Mouse (Mus musculus): ENCODE measurements around the gene Tbxa2r. TPM values are rescaled to one million over a fixed set of nuclear protein-coding genes. Genes with fewer than 3 reads are reported as not detected.

The Tbxa2r gene
- polyA plus RNA-seq, 1 experiment from 2014 or later: 5.3 TPM

DNA sequence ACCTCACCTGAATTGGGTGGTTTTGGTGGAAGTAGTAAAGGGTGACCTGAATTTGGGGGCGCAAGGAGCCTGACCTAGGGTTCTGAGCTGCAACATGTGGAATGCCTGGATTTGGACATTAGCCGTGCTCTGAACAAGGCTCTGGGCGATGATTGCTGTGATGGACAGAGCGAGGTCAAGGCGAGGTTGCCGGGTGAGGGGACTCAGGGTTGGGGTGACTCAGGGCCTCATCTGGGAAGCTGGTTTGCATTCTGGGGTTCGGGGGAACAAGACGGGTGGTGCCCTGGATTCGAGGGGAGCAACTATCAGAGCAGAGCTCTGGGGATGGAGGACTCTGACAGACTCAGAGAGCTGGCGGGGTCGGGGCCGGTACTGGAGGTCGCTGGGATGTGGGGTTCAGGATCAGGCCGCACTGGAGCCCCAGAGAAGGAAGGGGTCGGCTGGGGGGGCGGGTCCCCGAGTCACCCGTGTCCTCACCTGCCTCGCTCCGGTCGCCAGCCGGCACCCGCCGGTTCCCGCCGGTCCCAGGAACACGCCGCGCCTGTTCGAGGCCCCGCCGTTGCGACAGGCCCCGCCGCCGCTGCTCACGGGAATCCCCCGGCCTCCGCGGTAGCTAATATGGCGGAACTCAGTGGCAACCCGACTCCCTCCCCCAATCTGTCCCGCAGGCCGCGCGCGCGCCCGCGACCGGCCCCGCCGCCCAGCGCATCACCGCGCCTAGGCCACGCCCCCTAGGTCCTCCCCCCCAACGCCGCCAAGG lies 49.4 kb downstream of the Tbxa2r start, which contains the start of gene Fzr1:
Fzr1 (minus strand) TSS at position 724 of the 760 bp plus-strand sequence.
- Histone ChIP-seq H3K36me3 (peaks cover 34% of the 10 kb centered on the region), H3K9me3 (replicated peaks) (no peaks in the 10 kb centered on the region), H3K4me3 (replicated peaks) (peak within 1 kb of the TSS; percentile 89), H3K4me2 (peak within 1 kb of the TSS; percentile 89), H3K27me3 (no peaks in the 10 kb centered on the region), H3K9ac (peak within 1 kb of the TSS; percentile 99), H3K4me1 (replicated peaks) (peaks cover 85% of the 10 kb centered on the region), H3K27ac (peak within 1 kb of the TSS; percentile 99)
- no peak for DNase-seq
- ATAC-seq (ENCODE audit: low read depth): no peak
- 1% methylated on average over 46 of the region's 59 CpGs for WGBS (ENCODE audit: insufficient replicate concordance)

DNA sequence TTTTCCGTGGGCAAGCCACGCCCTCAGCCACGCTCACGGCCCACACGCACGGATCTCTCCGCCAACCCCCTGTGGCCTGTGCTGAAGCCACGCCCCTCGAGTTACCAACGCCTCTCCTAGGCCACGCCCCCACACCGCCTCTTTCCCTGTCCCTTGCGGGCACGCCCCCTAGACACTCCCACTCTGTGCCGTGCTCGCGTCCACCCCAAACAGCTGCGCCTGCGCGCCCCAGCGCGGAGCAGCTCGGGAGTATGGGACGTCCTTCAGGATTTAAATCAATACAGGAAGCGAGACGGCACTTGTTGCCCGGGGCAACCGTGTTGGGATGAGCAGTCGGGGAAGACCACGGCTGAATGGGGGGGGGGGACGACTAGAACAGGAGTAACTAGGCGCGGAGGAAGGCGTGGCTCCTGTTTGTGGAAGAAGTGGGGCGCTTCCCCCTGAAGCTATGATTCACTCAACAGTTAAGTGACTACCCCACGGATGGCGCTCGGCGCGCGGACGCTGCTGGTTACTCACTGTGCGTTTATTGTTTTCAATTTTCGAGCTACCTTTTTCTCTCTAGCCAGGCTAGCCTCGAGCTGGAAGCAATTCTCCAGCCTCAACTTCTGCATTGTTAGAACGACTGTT lies 50.1 kb downstream of the Tbxa2r start:
- H3K27me3 ChIP-seq: no peaks in the 10 kb centered on the region
- under 1% methylated on average over 46 of the region's 46 CpGs for WGBS (ENCODE audit: insufficient replicate concordance)
- peak; percentile 85 for ATAC-seq (ENCODE audit: low read depth)
- no peaks in the 10 kb centered on the region for H3K9me3 ChIP-seq (replicated peaks)
- peaks cover 27% of the 10 kb centered on the region for H3K36me3 ChIP-seq
- peak overlapping the region; percentile 89 for H3K4me3 ChIP-seq (replicated peaks)
- peak overlapping the region; percentile 87 for H3K9ac ChIP-seq
- H3K4me1 ChIP-seq (replicated peaks): peaks cover 85% of the 10 kb centered on the region
- peak overlapping the region; percentile 82 for H3K4me2 ChIP-seq
- peak overlapping the region; percentile 99 for H3K27ac ChIP-seq
- peak; percentile 100 for DNase-seq

DNA sequence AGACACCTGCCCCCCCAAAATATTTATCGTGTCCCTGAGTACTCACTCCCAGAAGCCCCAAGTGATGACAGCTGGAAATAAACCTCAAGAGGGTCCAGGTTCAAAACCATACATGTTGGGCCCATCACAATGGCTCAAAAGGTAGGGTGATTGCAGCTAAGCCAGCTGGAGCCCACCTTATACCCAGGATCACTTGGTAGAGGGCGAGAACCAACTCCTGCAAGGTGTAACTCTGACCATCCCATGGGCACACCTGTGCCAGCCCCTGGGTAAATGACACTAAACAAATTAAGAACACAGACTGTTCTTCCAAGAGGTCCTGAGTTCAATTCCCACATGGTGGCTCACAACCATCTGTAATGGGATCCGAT lies 50.6 kb downstream of the Tbxa2r start:
- WGBS (ENCODE audit: insufficient replicate concordance): 56% methylated on average over 3 of the region's 3 CpGs
- H3K4me1 ChIP-seq (replicated peaks): peaks cover 82% of the 10 kb centered on the region

DNA sequence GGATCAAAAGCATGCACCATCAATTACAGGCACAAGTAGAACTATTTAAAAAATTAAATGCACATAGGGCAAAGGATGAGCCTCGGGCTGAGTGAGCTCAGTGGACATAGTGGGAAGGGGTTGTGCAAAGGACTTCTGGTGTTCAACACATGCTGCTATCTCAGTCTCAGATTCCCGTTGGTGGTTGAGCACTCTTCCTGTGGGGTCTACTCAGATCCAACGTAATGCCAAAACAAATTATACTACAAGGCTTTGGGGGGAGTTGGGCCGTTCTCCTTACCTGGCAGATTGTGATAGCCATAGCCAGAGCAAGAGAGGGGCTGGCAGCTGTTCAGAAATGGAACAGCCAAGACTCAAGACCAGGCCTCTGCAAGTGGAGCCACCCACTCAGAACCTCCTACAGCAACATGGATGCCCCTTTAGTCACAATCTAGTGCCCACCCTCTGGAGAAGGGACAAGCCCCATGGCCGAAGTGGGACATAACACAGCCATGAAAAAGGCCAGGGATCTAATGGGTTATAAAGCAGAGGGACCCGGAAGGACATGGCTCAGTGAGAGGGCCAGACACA lies 51.4 kb downstream of the Tbxa2r start:
- Histone ChIP-seq H3K27ac (peak overlapping the region; percentile 99), H3K27me3 (no peaks in the 10 kb centered on the region), H3K9me3 (replicated peaks) (no peaks in the 10 kb centered on the region), H3K36me3 (peaks cover 15% of the 10 kb centered on the region), H3K4me1 (replicated peaks) (peaks cover 80% of the 10 kb centered on the region), H3K9ac (peak overlapping the region; percentile 87), H3K4me3 (replicated peaks) (peak overlapping the region; percentile 69), H3K4me2 (peak overlapping the region; percentile 82)
- ATAC-seq (ENCODE audit: low read depth) (no peak), DNase-seq (no peak)
- 53% methylated on average over 6 of the region's 6 CpGs for WGBS (ENCODE audit: insufficient replicate concordance)

More for the DNA sequence above, 50.6 kb downstream of the Tbxa2r start:
- ATAC-seq (ENCODE audit: low read depth) (no peak), DNase-seq (no peak)
- Histone ChIP-seq H3K36me3 (peaks cover 22% of the 10 kb centered on the region), H3K9me3 (replicated peaks) (no peaks in the 10 kb centered on the region), H3K27me3 (no peaks in the 10 kb centered on the region), H3K9ac (peak overlapping the region; percentile 87), H3K4me2 (peak overlapping the region; percentile 82), H3K27ac (peak overlapping the region; percentile 99), H3K4me3 (replicated peaks) (peak overlapping the region; percentile 69)

DNA sequence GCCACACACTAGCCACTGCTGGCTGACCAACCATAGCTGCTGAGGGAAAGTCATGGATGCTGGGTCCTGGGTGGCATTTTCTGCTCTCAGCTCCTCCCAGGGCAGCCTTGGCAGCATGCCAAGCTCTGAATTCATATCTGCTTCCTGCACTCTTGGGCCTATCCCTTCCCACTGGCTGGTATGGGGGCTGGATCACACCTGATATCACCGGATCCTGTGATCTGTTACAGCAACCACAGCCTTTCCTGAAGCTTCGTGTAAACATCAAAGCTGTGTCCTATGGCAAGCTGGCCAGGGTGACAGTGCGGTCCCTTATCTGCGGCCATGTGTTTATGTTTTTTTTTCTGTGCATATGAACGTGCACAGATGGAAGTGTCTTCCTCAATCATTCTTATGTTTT lies 53.5 kb downstream of the Tbxa2r start:
- Histone ChIP-seq H3K4me1 (replicated peaks) (peaks cover 74% of the 10 kb centered on the region), H3K27me3 (no peaks in the 10 kb centered on the region), H3K4me3 (replicated peaks) (no peak overlapping the region), H3K27ac (peak overlapping the region; percentile 99), H3K36me3 (peaks cover 15% of the 10 kb centered on the region), H3K4me2 (peak overlapping the region; percentile 52), H3K9ac (peak overlapping the region; percentile 69), H3K9me3 (replicated peaks) (no peaks in the 10 kb centered on the region)
- peak; percentile 76 for ATAC-seq (ENCODE audit: low read depth)
- DNase-seq: peak; percentile 86
- 12% methylated on average over 5 of the region's 5 CpGs for WGBS (ENCODE audit: insufficient replicate concordance)

DNA sequence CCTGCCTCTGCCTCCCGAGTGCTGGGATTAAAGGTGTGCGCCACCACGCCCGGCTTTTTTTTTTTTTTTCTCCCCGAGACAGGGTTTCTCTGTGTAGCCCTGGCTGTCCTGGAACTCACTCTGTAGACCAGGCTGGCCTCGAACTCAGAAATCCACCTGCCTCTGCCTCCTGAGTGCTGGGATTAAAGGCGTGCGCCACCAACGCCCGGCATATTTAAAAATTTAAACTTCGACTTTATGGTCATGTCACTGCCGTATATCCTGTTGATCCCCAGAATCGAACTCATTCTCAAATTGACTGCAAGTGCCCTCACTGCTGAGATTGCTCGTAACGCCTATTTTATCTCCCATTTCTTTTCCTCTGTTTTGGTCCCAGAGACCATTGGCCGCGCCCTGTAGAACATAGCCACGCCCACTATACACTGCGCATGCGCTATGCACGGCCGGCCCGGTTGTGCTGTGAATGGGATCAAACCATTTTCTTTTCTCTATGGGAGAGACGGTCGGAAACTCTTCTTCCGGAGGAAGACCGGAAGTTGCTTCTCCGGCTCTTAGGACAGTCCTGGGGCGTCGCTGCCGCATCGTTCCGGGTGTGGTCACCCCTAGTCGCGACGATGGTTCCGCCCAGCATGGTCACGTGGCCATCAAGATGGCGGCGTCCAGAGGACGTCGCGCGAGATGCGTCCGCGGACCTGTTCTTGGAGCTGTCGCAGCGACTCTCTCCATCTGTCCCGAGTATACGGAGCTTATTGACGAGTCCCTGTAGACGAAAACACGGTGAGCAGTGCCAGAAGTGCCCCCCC lies 55.5 kb downstream of the Tbxa2r start, which contains the start of the genes Dohh and Gm48551:
Dohh (plus strand) TSS at position 627 of the 803 bp plus-strand sequence.
Gm48551 (plus strand) TSS at position 665 of the 803 bp plus-strand sequence.
- Histone ChIP-seq H3K27me3 (no peaks in the 10 kb centered on the region), H3K9ac (peak within 1 kb of the TSS; percentile 89), H3K4me3 (replicated peaks) (peak within 1 kb of the TSS; percentile 96), H3K4me2 (peak within 1 kb of the TSS; percentile 92), H3K9me3 (replicated peaks) (no peaks in the 10 kb centered on the region), H3K4me1 (replicated peaks) (peaks cover 79% of the 10 kb centered on the region), H3K27ac (peak within 1 kb of the TSS; percentile 99), H3K36me3 (peaks cover 34% of the 10 kb centered on the region)
- DNase-seq (peak; percentile 99), ATAC-seq (ENCODE audit: low read depth) (peak; percentile 81)
- 6% methylated on average over 54 of the region's 54 CpGs for WGBS (ENCODE audit: insufficient replicate concordance)

DNA sequence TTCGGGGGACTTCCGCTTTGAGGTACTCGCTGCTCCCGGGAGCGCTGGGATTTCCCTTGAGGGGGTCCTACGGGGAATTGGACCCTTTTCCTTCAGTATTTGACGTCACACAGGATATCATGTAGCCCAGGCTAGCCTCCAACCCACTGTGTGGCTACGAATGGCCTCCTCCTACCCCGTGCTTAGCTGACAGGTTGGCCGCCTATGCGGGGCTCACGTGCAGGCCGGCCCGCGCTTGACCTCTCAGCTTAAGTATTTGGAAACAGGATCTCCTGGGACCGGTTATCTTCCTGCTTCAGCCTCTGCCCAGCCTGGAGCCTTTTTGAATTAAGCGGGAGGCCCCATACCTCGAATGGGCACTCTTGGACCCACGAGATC lies 56.1 kb downstream of the Tbxa2r start:
- peak overlapping the region; percentile 92 for H3K4me2 ChIP-seq
- WGBS (ENCODE audit: insufficient replicate concordance): under 1% methylated on average over 19 of the region's 19 CpGs
- peak overlapping the region; percentile 89 for H3K27ac ChIP-seq
- no peak for ATAC-seq (ENCODE audit: low read depth)
- peaks cover 79% of the 10 kb centered on the region for H3K4me1 ChIP-seq (replicated peaks)
- H3K36me3 ChIP-seq: peaks cover 38% of the 10 kb centered on the region
- H3K4me3 ChIP-seq (replicated peaks): peak overlapping the region; percentile 96
- H3K9ac ChIP-seq: peak overlapping the region; percentile 89
- H3K27me3 ChIP-seq: no peaks in the 10 kb centered on the region
- no peaks in the 10 kb centered on the region for H3K9me3 ChIP-seq (replicated peaks)
- DNase-seq: no peak

Other genes starting within 250 kb of the Tbxa2r start
- 22.3 and 22.5 TPM in 2 replicates for gene Creb3l3, start 229.9 kb upstream of the Tbxa2r start, polyA plus RNA-seq (2015; fragmentation: Nextera tagmentation; extraction: Ambion mirVana)
- 127 and 130 TPM in 2 replicates for gene Map2k2, start 222.8 kb upstream of the Tbxa2r start, polyA plus RNA-seq (2015; fragmentation: Nextera tagmentation; extraction: Ambion mirVana)
- gene Zbtb7a, start 193.5 kb upstream of the Tbxa2r start, polyA plus RNA-seq (2015; fragmentation: Nextera tagmentation; extraction: Ambion mirVana): 49.1 and 49.6 TPM in 2 replicates
- 23.5 and 23.8 TPM in 2 replicates for gene Pias4, start 160.8 kb upstream of the Tbxa2r start, polyA plus RNA-seq (2015; fragmentation: Nextera tagmentation; extraction: Ambion mirVana)
- gene Eef2, start 152.1 kb upstream of the Tbxa2r start, polyA plus RNA-seq (2015; fragmentation: Nextera tagmentation; extraction: Ambion mirVana): 369 and 384 TPM in 2 replicates
- gene Dapk3, start 145.7 kb upstream of the Tbxa2r start, polyA plus RNA-seq (2015; fragmentation: Nextera tagmentation; extraction: Ambion mirVana): 19.3 and 20.9 TPM in 2 replicates
- 0.08 TPM in 1 of 2 replicates, not detected in the other for gene 4930442H23Rik, start 144.9 kb upstream of the Tbxa2r start, polyA plus RNA-seq (2015; fragmentation: Nextera tagmentation; extraction: Ambion mirVana)
- not detected in 2 replicates for gene Nmrk2, start 126.7 kb upstream of the Tbxa2r start, polyA plus RNA-seq (2015; fragmentation: Nextera tagmentation; extraction: Ambion mirVana)
- gene Atcay, start 97.9 kb upstream of the Tbxa2r start, polyA plus RNA-seq (2015; fragmentation: Nextera tagmentation; extraction: Ambion mirVana): 0.05 and 0.08 TPM in 2 replicates
- gene Zfr2, start 95.6 kb upstream of the Tbxa2r start, polyA plus RNA-seq (2015; fragmentation: Nextera tagmentation; extraction: Ambion mirVana): 0.28 and 0.43 TPM in 2 replicates
- 1.2 and 1.8 TPM in 2 replicates for gene Matk, start 75.8 kb upstream of the Tbxa2r start, polyA plus RNA-seq (2015; fragmentation: Nextera tagmentation; extraction: Ambion mirVana)
- gene Mrpl54, start 61.8 kb upstream of the Tbxa2r start, polyA plus RNA-seq (2015; fragmentation: Nextera tagmentation; extraction: Ambion mirVana): 130 and 134 TPM in 2 replicates
- gene Apba3, start 61.8 kb upstream of the Tbxa2r start, polyA plus RNA-seq (2015; fragmentation: Nextera tagmentation; extraction: Ambion mirVana): 24.5 and 26.7 TPM in 2 replicates
- gene Tjp3, start 37.1 kb upstream of the Tbxa2r start, polyA plus RNA-seq (2015; fragmentation: Nextera tagmentation; extraction: Ambion mirVana): 0.35 and 0.43 TPM in 2 replicates
- 13.2 and 16.7 TPM in 2 replicates for gene Pip5k1c, start 35.8 kb upstream of the Tbxa2r start, polyA plus RNA-seq (2015; fragmentation: Nextera tagmentation; extraction: Ambion mirVana)
- gene Cactin, start 7.6 kb upstream of the Tbxa2r start, polyA plus RNA-seq (2015; fragmentation: Nextera tagmentation; extraction: Ambion mirVana): 29.5 and 33.0 TPM in 2 replicates
- gene Gipc3, start 14.5 kb downstream of the Tbxa2r start, polyA plus RNA-seq (2015; fragmentation: Nextera tagmentation; extraction: Ambion mirVana): not detected in 2 replicates
- gene Hmg20b, start 21.7 kb downstream of the Tbxa2r start, polyA plus RNA-seq (2015; fragmentation: Nextera tagmentation; extraction: Ambion mirVana): 27.1 and 30.3 TPM in 2 replicates
- 12.5 and 13.1 TPM in 2 replicates for gene Mfsd12, start 28.8 kb downstream of the Tbxa2r start, polyA plus RNA-seq (2015; fragmentation: Nextera tagmentation; extraction: Ambion mirVana)
- 1.2 and 1.4 TPM in 2 replicates for gene 4930404N11Rik, start 37.1 kb downstream of the Tbxa2r start, polyA plus RNA-seq (2015; fragmentation: Nextera tagmentation; extraction: Ambion mirVana)
- 89.5 and 94.1 TPM in 2 replicates for gene Fzr1, start 49.8 kb downstream of the Tbxa2r start, polyA plus RNA-seq (2015; fragmentation: Nextera tagmentation; extraction: Ambion mirVana)
- gene Dohh, start 55.7 kb downstream of the Tbxa2r start, polyA plus RNA-seq (2015; fragmentation: Nextera tagmentation; extraction: Ambion mirVana): 61.1 and 68.7 TPM in 2 replicates
- gene Gm48551, start 55.7 kb downstream of the Tbxa2r start, polyA plus RNA-seq (2015; fragmentation: Nextera tagmentation; extraction: Ambion mirVana): 0.86 and 0.89 TPM in 2 replicates
- gene Gm48552, start 60.3 kb downstream of the Tbxa2r start, polyA plus RNA-seq (2015; fragmentation: Nextera tagmentation; extraction: Ambion mirVana): 0.93 TPM in 1 of 2 replicates, not detected in the other
- gene Smim24, start 64.3 kb downstream of the Tbxa2r start, polyA plus RNA-seq (2015; fragmentation: Nextera tagmentation; extraction: Ambion mirVana): 1.8 TPM in 2 replicates
- 9.8 and 9.9 TPM in 2 replicates for gene Nfic, start 126.9 kb downstream of the Tbxa2r start, polyA plus RNA-seq (2015; fragmentation: Nextera tagmentation; extraction: Ambion mirVana)
- gene Celf5, start 154.0 kb downstream of the Tbxa2r start, polyA plus RNA-seq (2015; fragmentation: Nextera tagmentation; extraction: Ambion mirVana): 0.13 and 0.15 TPM in 2 replicates
- gene Ncln, start 167.7 kb downstream of the Tbxa2r start, polyA plus RNA-seq (2015; fragmentation: Nextera tagmentation; extraction: Ambion mirVana): 41.5 TPM in 2 replicates
- gene S1pr4, start 171.4 kb downstream of the Tbxa2r start, polyA plus RNA-seq (2015; fragmentation: Nextera tagmentation; extraction: Ambion mirVana): 2.3 and 2.4 TPM in 2 replicates
- gene Gna15, start 195.5 kb downstream of the Tbxa2r start, polyA plus RNA-seq (2015; fragmentation: Nextera tagmentation; extraction: Ambion mirVana): 7.2 and 7.5 TPM in 2 replicates
- 20.0 and 21.4 TPM in 2 replicates for gene Gna11, start 216.5 kb downstream of the Tbxa2r start, polyA plus RNA-seq (2015; fragmentation: Nextera tagmentation; extraction: Ambion mirVana)
- 201 and 215 TPM in 2 replicates for gene Aes, start 230.8 kb downstream of the Tbxa2r start, polyA plus RNA-seq (2015; fragmentation: Nextera tagmentation; extraction: Ambion mirVana)
- gene Tle2, start 245.8 kb downstream of the Tbxa2r start, polyA plus RNA-seq (2015; fragmentation: Nextera tagmentation; extraction: Ambion mirVana): 2.3 and 2.7 TPM in 2 replicates